Mouse (Mus musculus): ENCODE measurements around the gene Adamtsl2. TPM values are rescaled to one million over a fixed set of nuclear protein-coding genes. Genes with fewer than 3 reads are reported as not detected.
A peak's percentile ranks its signal among the peaks of the same experiment; 100 is the strongest.

Adamtsl2 gene
- total RNA-seq (2021): 10 to 100 TPM; 20.4 to 23.7 TPM
- long read RNA-seq, experiment 1, partial matches to known transcripts: 6 of 10 reads
- long read RNA-seq, experiment 1, other reads (novel, unspliced or antisense): 2 of 10 reads
- long read RNA-seq, experiment 2, partial matches to known transcripts: 4 of 8 reads
- long read RNA-seq, experiment 2, other reads (novel, unspliced or antisense): 1 of 8 reads

DNA sequence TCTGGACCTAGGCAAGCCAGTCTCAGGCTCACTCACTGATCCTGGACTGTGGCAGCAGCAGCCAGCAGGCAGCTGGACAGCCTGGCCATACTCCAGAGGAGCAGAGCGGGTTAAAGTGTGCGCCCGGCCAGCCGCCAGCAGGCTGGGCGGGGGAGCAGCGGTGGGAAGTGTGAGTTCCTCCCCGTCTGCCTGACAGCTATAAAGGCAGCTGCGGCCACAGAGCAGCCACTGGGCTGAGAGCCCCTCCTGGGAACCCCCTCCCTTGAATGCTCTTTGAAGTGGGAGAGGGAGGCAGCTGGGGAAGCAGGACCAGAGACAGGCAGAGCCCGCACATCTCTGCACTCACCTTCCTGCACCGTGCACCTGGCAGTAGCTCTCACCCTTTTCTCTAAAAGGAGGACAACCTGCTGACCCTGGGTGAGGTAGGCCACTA lies at the start of gene Adamtsl2:
Gene Adamtsl2 (plus strand): TSS at position 228 of the 433 bp plus-strand sequence.
- peak; percentile 31 to 66 for DNase-seq (ENCODE audit: low spot score in 2 of 2)

DNA sequence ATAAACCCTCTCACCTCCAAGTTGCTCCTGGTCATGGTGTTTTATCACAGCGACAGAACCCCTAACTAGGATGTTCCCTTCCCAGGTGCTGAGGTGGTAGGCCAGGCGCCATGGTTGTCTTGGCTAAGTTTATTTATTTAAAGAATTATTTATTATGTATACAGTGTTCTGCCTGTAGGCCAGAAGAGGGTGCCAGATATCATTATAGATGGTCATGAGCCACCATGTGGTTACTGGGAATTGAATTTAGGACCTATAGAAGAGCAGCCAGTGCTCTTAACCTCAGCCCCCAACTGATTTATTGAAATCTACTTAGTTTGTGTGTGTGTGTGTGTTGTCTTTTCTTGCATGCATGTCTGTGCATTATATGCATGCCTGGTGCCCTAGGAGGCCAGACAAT lies 46.8 kb upstream of the Adamtsl2 start:
- no peak for DNase-seq (ENCODE audit: low spot score in 2 of 2)

DNA sequence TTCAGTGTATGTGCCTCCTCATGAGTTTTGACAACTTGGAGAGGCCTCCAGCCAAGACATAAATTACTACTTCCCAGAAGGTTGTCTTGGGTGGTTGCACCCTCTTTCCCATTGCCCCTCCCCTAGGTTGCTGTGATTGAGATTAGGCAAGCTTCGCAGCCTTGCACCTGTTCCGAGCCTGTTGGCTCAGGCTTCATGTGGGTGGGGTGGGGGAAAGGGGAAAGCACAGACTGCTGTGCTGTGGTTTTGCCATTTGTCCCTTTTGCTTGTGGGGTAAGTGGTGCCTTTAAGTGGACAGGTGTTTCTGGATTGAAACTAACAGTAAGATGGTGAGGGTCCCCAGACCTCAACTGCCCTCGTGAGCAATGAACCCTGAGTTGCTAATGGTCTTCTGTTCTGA lies 43.2 kb upstream of the Adamtsl2 start:
- no peak for DNase-seq (ENCODE audit: low spot score in 2 of 2)

DNA sequence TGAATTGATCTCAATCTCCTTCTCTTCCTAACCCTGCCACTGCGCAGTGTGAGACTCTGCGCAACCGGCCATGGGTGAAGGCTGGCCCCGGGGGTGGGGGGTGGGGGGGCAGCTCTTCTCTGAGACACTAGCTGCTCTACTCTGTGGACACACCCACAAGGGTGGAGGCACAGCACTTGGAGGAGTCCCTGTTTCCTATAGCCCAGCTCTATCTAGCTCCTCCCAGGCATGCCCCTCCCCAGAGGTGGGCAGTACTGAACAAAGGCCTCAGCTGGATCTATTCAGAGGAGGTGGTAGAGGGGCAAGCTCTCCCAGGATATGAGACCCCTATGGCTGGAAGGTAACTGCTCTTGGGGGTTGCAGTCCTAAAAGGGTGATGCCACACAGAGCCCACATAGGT lies 42.2 kb upstream of the Adamtsl2 start:
- DNase-seq (ENCODE audit: low spot score in 2 of 2): no peak

DNA sequence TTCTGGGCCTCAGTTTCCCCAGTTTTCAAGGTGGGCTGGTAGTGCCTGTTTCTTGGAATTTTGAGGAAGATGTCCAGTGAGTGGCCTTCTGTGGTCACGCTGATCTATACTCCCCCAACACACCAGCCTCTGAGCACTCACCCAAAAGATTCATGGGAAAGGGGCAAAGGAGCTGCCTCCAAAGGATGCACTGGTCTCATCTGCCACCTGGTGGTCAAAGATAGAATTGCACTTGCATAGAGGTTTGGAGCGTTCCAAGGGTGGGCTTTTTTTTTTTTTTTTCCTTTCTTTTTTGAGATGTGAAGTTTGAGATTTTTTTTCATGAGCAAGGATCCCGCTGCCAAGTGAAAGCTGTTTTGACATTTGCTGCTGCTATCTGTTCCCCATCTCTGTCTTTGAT lies 40.6 kb upstream of the Adamtsl2 start:
- peak; percentile 66 to 70 for DNase-seq (ENCODE audit: low spot score in 2 of 2)

DNA sequence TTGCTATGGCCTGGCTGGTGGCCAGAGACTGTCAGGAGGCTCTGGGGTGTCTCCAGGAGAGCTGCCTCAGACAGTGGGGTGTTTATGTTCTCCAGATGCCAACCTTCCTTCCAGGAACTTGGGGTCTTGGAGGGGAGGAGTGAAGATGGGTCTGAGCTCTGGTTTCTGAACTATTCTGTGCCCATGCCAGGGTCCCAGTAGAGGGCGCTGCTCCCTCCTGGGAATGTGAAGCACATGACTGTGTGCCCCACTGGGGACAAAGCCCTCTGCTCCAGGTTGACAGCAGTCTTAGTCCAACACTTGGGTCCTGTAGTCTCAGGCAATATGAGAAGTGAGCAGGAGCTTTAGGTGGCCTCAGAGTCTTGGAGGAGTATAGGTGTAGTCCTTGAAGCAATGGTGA lies 39.9 kb upstream of the Adamtsl2 start:
- no peak for DNase-seq (ENCODE audit: low spot score in 2 of 2)

DNA sequence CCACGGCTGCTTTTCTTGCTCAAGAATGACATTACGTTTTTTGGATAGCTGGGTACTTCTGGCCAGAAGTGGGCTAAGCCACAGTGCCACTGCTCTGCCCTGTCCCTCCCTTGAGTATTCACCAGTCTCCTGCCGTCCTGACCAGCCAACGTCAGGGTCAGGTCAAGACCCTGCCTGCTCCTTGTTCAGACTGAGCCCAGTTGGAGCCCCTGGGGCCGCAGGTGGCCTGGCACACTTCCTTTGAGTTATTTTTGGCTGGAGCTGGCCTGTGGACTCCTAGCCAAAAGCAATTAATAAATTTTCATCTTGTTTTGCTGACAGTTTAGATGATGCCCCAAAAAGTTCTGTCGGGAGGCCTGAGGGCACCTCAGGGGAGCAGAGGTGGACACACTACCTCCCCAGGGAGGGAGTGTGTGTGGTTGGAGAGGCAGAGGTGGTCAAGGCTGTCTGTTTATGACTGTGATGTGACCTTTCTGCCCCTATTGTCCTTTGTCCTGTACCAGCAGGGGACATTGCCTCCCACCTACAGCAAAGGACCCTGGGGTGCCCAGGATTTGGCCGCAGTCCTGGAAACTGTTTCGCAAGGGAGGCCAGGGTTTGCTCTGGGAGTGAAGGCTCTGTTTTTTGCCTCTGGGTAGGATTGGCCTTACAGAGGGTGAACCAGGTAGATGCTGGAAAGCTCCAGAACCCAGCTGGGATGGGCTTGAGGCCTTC lies 36.9 kb upstream of the Adamtsl2 start:
- DNase-seq (ENCODE audit: low spot score in 2 of 2): no peak

DNA sequence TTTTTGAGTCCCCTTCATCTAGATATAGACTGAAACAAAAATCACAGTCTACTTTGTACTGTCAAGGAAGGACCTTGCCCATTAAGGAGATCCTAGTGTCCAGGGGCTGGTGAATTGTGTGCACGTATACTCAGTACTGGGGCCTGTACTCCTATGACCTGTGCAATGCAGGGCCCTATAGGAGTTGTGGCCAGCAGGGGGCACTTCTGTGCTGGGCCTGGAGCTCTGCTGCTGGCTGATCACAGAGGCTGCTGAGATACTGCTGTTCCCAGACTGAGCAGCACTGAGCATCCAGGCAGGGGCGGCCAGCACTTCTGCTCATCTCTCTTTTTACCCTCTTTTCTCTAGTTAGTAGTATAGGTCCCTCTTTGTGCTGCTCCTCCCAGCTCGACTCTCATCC lies 35.7 kb upstream of the Adamtsl2 start:
- DNase-seq (ENCODE audit: low spot score in 2 of 2): peak; percentile 73 to 82

DNA sequence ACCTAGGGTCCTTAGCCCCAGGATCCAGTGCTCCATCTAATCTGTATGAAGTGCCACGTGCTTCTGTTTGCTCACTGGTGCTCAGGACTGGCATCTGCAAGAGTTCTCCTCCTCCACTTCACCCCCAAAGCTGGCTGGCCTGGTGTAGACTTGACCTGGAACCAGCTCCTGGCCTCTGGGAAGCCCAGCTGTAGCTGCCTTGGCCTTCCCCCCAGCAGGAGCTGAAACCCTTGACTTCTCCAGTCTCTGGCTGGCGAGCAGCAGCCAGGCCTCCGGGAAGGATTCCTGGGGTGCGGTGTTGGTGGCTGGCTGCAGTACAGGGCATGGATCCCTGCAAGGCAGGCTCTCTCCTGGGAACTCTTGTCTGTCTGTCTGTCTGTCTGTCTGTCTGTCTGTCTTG lies 35.0 kb upstream of the Adamtsl2 start:
- DNase-seq (ENCODE audit: low spot score in 2 of 2): no peak

DNA sequence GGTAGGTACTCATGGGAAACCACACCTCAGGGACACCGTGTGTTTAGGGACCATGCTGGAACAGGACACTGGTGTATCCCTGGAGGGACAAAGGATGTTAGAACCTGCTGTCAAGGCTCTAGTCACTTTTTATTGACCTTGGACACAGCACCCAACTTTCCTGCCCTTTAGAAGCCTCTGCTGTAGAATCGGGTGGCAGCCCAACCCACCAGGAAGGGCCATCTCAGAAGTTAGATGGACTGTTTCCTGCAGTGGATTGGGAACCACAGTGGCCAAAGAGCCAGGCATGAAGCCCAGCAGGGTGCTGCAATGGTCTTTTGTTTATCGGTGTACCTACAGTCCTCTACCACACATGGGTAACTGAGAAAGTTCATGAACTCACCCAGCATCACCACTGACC lies 34.5 kb upstream of the Adamtsl2 start:
- DNase-seq (ENCODE audit: low spot score in 2 of 2): no peak

DNA sequence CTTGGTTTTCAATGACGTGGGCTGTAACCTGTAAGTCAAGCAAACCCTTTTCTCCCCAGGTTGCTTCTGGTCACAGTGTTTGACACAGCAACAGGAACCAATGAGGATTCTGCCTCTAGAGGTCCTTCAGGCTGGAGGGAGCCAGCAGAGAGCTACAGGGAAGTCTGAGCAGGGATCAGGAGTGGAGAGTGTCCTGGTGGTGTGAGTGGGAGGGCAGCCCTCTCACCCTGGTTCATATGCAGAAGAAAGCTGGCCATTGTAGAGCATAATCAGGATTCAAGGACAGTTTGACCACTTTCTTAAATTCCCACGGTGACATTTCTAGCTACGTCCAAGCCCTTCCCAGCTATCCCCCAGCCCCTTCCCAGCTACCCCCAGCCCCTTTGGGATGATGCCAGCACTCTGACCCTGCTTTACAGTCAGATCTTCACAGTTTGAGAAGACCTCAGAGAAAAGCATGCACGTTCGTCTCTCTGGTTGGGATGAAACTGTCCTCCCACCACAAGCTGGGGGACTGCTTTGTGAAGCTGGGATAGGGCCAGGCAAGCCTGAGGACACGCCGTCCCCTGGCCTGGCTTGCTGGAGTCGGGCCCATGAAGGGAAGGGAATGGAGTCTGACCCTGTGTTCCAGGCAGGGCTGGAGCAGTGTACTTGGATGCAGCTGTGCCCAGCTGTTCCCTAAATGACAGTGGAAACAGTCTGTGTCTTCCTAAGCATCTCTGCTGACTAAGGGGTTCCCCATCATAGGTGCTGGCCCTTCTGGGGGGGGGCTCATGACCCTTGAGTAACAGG lies 33.0 kb upstream of the Adamtsl2 start:
- DNase-seq (ENCODE audit: low spot score in 2 of 2): no peak

DNA sequence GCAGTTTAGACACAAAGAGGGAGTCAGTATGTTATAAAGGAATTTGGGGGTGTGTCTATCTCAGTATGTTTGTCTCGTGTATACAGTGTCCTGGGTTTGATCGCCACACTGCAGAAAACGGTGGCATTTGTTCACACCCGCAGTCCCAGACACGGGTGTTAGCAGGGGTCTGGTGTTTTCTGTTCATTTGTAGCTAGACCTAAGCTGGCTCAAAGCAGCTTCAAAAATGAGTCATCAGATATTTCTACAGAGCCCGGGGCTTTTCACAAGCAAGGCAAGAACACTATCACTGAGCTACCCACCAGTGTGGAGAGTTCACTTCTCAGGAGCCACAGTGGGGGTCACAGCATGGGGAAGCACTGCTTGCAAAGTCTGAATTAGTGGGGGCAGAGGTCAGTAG lies 29.8 kb upstream of the Adamtsl2 start:
- no peak for DNase-seq (ENCODE audit: low spot score in 2 of 2)

DNA sequence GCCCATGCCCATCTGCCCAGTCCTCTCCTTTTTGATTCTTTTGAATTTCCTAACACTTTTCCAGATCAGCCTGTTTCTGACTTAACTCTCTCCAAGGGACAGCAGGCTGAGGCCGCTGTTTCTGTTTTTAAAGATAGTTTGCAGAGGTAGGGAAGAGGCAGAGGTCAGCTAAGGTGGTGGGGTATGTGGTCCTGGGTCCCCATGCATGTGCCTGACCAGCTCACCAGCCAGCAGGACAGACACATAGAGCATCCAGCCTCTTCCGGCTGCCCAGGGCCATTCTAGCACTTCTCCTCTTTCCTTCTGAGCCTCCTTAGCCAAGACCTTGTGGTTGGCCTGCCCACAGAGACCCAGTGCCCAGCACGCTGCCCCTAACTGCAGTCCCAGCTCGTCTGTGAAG lies 20.9 kb upstream of the Adamtsl2 start:
- no peak for DNase-seq (ENCODE audit: low spot score in 2 of 2)

DNA sequence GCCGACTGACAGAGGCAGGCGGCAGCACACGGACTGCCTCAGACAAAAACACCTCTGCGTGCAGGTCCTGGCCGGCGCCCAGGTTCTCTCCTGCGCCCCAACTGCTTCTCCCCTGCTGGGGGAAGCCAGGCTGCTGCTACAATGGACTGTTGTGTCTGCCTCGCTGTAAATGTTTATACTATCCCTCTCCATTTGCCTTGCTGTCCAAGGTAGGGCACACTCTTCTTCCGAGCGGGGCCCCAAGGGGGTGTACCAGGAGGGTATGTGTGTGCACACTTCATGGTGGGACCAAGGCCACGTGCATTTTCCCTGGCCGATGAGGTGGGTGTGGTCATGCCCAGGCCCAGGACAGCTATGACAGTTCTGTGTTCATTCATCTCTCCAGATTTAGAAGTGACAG lies 20.4 kb upstream of the Adamtsl2 start:
- no peak for DNase-seq (ENCODE audit: low spot score in 2 of 2)

DNA sequence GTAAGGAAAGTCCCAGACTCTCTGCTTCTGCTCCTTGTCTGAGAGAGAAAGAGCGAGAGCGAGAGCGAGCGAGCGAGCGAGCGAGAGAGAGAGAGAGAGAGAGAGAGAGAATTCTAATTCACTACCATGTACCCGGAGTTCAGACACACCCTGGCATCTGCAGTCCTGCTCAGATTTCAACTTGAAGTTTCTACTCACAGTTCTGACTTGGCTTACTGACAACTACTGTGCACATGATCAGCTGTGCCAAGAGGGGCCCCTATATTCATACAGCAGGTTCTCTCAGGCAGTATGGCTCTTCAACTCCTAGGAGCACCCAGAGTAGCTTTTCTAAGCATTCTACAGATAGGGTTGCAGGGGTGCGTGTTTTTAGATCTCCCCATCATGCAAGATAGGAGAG lies 20.0 kb upstream of the Adamtsl2 start:
- DNase-seq (ENCODE audit: low spot score in 2 of 2): no peak

DNA sequence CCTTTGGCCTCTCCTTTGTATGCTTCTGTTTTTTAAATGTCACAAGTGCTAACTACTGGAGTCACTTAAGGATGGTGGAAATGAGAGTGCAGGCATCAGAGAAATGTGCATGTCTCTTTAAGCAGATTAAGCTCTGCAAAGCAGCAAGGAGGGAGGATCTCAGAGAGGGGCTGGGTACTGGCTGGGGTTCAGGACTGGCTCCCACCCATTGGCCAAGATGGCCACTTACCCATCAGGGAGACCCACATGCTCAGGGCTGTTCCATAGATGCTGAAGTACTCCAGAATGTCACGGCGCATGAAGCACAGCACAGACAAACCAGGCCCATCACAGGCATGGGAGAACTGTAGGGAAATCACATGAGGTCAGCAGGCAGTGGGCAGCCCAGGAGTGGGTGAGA lies 12.1 kb upstream of the Adamtsl2 start:
- DNase-seq (ENCODE audit: low spot score in 2 of 2): no peak

DNA sequence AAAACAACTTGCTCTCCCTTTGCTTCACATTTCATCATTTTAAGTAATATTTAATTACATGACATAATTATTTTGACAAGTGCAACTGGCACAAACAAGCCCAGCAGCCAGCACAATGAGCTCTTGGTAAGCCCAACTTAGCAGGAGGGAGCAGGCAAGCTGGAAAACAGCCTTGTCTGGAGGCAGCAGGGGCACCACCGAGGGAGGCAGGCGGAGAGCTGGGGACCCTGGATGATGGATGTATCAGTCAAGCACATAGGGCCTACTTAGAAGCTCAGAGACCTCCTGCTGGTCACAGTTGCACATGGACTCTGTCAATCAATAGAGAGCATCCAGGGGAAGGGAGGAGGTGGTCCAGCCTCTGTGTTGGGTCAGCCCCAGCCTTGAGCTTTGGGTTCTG lies 11.2 kb upstream of the Adamtsl2 start:
- no peak for DNase-seq (ENCODE audit: low spot score in 2 of 2)

DNA sequence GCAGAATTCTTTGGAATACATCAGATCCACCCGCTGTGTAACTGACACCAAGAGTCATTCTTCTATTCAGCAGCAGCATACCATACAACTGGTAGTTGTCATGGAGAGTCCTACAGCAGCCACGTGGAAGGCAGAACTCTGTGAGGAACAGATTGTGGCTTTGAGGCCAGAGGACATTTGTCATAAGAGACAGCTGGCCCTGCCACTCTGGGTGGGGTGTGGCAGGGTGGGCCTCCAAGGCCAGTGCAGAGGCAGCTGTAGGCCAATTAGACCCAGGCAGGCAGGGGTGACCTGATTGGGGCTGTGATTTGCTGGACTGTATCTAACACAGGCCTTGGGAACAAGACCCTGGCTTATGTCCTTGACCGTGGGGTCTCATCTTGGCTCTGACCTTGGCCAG lies 9.5 kb upstream of the Adamtsl2 start:
- DNase-seq (ENCODE audit: low spot score in 2 of 2): no peak

DNA sequence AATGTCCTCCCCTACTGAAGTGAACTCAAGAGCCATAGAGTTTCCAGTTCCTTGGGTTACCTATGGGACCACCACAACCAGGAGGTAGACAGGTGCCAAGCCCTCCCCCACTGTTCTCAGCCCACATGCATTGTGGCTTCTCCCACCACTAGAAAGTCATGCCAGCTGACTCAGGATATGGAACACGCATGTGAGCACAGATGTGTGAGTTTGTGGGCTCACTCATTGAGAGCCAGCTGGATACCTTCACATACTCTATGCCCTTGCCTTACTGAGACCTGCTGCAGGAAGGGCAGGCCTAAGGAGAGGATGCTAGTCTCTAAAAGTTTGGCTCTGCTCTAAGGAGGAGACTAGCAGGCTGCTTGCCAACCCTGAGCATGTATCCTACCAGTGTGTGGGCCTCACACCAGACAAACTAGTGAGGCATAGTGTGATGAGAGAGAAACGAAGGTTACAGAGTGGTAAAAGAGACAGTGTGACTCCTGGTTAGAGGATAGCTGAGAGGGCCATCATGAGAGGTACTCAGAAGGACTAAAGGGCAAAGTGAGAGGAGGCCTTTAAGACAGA lies 8.8 kb upstream of the Adamtsl2 start:
- no peak for DNase-seq (ENCODE audit: low spot score in 2 of 2)

DNA sequence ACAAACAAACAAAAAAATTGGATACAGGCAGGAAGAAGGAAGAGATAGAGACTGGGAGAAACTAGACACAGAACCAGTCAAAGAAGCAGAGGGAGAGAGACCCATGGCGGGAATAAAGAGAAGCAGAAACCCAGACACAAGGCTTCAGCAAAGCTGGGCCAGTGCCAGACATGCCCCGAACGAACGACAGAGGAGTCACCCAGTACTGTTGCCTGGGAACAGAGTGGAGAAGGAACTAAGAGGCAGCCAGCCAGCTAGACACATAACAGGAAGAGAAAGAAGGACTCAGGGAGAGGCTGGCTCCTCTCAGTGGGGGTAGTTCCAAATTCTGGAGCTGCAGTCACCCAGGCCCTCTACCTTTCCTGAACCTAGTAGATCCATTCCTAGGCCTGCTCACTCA lies 8.0 kb upstream of the Adamtsl2 start:
- peak; percentile 51 to 62 for DNase-seq (ENCODE audit: low spot score in 2 of 2)

DNA sequence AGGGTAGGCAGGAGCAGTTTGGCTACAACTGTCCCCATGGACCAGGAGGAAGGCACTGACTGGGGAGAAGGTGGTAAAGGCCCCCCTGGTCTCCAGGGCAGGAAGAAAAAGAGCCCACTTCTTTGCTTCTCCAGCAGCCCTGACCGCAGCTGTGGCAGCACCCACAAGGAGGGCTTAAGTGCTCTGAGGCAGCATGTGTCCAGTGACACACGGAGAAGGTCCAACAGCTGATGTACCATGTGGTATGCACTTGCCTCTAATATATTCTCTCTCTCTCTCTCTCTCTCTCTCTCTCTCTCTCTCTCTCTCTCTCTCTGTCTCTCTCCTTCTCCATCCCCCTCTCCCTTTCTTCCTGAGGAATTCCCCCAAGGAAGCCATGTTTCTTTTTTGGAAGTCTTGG lies 7.2 kb upstream of the Adamtsl2 start, which contains the start of gene Mymk:
Gene Mymk (minus strand): TSS at position 202 of the 400 bp plus-strand sequence.
- DNase-seq (ENCODE audit: low spot score in 2 of 2): no peak

DNA sequence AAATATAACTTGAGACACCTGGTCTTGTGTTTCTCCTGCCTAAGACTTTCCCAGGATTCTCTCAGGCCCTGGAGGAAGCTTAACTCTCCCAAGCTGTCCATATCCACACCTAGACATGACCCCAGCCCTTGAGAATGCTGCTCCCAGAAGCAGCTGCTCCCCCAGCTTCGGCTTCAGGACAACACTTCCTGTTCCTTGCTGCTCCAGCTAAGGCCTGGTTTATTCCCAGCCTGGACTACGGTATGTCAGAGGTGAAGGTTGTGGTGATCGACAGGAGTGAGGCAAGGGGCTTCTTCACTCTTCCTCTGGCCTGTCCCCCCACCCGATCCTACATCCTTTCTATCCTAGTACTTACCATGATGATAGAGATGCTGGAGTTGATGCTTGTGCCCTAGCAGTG lies 5.8 kb upstream of the Adamtsl2 start:
- DNase-seq (ENCODE audit: low spot score in 2 of 2): no peak
